Mouse (Mus musculus) liver, adult 2 months (tissue): ENCODE data around the gene Jarid2.

Experiments
- CTCF ChIP-seq: fragments of 200-500 bp; IDR thresholded peaks from 2 replicates; pipeline ENCODE4 v1.5.1; 2011; ENCODE audit warnings: low read depth, low read length, control low read depth
- POLR2A ChIP-seq: fragments of 200-500 bp; IDR thresholded peaks from 2 replicates; pipeline ENCODE4 v1.6.1; 2011; ENCODE audit warnings: low read length, control low read depth; ENCODE audit not compliant: insufficient read depth; ENCODE audit errors: extremely low read depth

DNA sequence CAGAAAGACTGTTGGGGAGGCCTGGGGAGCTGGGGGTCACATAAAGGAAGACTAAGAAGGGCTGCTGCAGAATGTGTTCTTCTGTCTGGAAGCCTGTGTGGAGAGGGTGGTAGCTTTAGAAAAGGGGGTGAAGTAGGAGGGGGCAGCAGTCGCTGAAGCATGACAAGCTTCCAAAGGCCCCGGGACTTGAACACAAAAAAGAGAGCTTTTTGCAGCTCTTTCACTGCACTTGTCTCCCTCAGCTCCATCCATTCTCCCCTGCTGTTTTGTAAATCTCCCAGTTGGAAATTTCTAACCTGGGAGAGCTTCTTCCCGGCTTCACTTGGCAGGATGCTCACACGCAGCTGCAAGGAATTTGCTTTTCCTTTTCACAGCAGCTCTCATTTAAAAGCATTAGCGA is 26.2 kb downstream of the Jarid2 start:
- TF ChIP-seq CTCF (no peak), POLR2A (no peak)
